Mouse (Mus musculus): Measurements from ENCODE around the gene Ptpn3.

DNA sequence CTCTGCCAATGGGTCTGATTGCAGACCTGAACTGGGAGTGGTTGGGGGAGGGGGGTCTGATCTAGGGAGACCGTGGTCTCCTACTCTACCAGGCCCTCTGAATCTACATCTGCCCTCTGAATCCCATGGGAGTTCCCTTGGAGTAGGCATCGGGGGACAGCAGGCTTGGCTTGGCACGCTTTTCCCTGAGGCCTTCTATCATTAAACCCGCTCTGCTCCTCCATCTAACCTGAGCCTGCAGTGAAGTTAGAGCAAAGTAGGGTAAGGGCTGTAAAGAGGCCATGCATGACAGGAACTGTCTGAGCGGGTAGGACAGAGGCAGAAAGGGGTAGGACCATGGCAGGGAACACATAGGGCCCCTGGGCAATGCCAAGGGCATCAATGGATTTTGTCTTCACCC is 9.0 kb downstream of the Ptpn3 start:
- TF ChIP-seq CTCF (IDR thresholded peaks at IDR 0.05; ENCODE audit: control insufficient read depth, insufficient read depth, low read length), result no peak
- TF ChIP-seq POLR2A (IDR thresholded peaks at IDR 0.05; ENCODE audit: borderline replicate concordance, control insufficient read depth, low read depth, low read length), result no peak
